Mouse (Mus musculus) spleen, postnatal 0 days (tissue): ENCODE data around the gene Nod1. TPM values are rescaled to one million over a fixed set of nuclear protein-coding genes. Genes with fewer than 3 reads are reported as not detected.

Experiments
- polyA plus RNA-seq: library from polyadenylated mRNA; unstranded; fragments of >200 nt; fragmentation: Nextera tagmentation; extraction: Ambion mirVana; gene quantifications from 2 replicates; pipeline ENCODE4 v1.2.1, GENCODE M21; 2015

Nod1 gene
- 4.4 and 6.6 TPM in 2 replicates for polyA plus RNA-seq

DNA sequence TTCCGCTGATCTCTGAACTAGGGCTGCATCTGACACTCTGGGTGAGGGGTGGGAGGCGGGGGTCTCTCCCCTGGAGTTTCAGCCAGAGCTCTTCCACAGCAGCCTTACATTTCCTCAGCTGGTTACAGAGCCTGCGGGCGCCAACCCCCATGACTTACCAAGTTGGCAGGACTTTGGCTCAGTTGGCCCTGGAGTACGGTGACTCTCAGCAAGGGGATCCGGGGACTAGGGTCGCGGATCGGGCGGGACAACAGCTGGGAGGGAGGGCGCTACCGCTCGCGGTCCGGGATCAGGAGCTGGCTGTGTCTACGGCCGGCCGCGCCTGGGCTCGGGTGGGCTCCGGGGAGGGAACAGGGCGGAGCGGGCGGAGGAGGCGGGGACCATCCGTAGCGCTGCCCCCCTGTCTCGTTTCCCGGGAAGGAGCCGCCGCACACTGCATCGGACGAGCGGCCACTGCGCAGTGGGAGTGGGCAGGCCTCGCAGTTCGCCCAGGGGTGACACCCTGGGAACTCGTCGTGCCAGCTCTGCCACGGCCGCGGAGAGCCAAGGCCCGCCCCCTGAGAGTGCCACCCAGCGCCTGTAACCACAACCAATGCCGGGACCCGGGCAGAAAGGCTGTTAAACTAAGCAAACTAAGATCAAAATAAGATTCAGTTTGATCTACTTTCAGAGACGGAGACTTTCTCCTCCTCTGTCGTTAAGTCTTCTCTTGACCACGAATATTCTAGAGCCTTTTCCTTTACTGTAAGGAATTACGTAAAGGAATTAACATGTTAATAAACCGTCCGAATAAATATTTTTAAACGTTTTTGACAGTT lies at the start of gene Nod1:
TSS of gene Nod1 (minus strand) at position 502 of the 818 bp plus-strand sequence.

DNA sequence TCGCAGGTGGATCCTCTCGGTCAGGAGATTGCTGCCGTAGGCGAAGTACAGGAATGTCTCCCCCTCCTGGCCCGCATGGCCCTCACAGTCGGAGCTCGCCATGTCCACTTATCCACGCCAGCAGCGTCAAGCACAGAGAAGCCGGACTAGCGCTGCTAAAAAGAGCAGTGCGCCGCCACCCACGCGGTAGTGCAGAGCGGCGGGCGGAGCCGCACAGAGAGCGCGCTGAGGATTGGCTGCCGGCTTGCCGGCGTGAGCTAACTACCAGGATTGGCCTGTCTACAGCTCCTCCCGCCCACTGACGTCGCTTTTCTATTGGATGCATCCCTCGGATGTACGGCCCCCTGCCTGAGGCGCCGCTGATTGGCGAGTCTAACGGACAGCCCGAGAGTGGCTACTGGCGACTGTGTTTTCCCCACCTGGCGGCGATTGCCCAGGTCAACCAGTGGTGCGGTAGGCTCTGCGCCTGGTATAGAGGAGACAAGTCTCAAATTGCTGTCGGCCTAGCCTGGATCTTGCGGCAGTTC lies 20.4 kb upstream of the Nod1 start, which contains the start of gene Ggct:
TSS of gene Ggct (minus strand) at position 217 of the 527 bp plus-strand sequence.

Other genes with a start within 250 kb of the Nod1 start
- gene Znrf2, start 155.7 kb downstream of the Nod1 start, polyA plus RNA-seq = 5.3 and 6.6 TPM in 2 replicates
- gene Ggct, start 20.3 kb upstream of the Nod1 start, polyA plus RNA-seq = 11.0 and 13.1 TPM in 2 replicates
- gene Gars, start 65.4 kb upstream of the Nod1 start, polyA plus RNA-seq = 86.7 and 89.7 TPM in 2 replicates
- not detected in 2 replicates for gene Crhr2, start 160.4 kb upstream of the Nod1 start, polyA plus RNA-seq
- 0.14 TPM in 1 of 2 replicates, not detected in the other for gene Inmt, start 202.4 kb upstream of the Nod1 start, polyA plus RNA-seq
- 1.9 and 2.2 TPM in 2 replicates for gene Mindy4, start 230.8 kb upstream of the Nod1 start, polyA plus RNA-seq